Mouse (Mus musculus) T-helper 17 cell (primary cell): ENCODE data around the gene Tssk2.

Source experiments
- in situ Hi-C, 2 experiments: fragments of 300-600 bp; cut with MboI, MseI; formaldehyde crosslinking; loops; 1 replicate in 1 of 2; 2 replicates in 1 of 2; pipeline ENCODE4 v1.15.1; 2025; ENCODE audit warnings: high pct_unique_total_duplicates in 2 of 2

The Tssk2 gene

DNA sequence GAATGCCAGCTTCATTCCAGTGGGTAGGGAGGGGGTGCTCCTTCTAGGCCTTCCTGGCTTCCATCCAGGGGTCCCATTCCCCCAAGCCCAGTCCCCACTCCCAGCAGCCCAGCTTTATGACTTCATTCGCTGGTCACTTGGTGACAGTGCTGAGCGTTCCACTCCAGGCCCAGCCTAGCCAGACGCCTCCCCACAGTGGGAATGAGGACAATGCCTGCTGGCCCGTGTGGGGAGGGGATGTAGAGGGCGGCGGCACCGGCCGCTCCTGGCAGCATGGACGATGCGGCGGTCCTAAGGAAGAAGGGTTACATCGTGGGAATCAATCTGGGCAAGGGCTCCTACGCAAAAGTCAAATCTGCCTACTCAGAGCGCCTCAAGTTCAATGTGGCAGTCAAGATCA is at the start of gene Tssk2, which contains the start of gene Dgcr2:
Gene Tssk2 (plus strand): TSS at position 176 of the 400 bp plus-strand sequence.
Gene Dgcr2 (minus strand): TSS at position 101 of the 400 bp plus-strand sequence.
- in situ Hi-C loops: no loop called here

DNA sequence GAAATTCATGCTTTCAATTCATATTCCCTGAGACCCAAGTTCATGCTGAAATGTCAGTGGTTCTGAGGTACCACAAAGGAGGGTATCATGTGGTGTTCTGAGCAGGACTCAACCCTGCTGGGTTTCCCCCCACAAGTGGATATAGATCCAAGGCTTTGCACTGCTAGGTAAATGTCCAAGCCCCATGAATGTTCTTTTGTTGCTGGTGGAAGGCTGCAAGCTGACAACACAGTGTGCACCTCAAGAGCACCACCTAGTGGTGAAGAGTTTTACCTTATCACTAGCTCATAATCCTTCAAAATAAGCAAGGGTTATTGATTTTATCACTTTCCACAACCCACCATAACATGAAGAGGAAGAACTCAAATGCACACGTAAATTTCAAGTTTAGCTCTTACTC is 49.5 kb upstream of the Tssk2 start:
- in situ Hi-C loops: no loop called here

- in situ Hi-C loops: no loop called here
These were observed 49.0 kb upstream of the Tssk2 start for GRCm38 (mm10) chr16:17849486-17849885.

DNA sequence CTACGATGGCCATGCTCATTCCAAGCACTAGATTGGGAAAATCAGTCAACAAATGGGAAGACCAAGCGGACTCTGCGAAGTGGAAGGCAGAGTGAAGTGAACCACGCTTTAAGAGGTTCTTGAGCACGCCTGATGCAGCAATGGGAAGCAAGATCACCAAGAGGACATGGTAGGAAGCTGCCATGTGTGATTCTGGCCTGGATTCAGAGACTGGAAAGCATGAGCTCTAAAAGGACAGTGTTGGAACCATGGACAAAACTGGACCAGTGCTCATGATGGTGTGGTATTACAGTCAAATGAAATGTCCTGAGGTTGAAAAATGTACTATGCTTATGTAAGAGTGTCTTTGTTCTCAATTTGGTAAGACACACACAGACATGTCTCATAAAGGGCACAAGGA is 47.1 kb upstream of the Tssk2 start:
- in situ Hi-C loops: no loop called here

DNA sequence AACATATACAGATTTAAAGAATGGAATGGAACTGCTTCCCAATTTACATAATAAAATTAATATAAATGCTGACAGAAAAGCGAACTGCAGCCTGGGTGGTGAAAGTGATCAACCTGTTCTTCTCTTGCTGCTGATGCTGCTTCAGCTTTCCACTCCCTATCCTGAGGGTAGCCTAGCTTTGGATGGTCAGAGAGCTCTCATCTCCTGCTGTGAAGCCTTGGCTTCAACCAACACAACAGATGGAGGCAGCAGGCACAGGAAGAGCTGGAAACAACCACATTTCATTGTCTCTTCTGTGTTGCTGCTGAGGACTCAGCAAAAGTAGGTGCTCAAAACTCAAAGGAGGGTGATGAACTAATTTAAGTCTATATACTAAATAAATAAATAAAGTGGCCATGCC is 46.6 kb upstream of the Tssk2 start:
- in situ Hi-C loops: no loop called here

GRCm38 (mm10) chr16:17853263-17853662 is 45.2 kb upstream of the Tssk2 start:
- in situ Hi-C loops: no loop called here

- in situ Hi-C loops: no loop called here
These were observed 41.3 kb upstream of the Tssk2 start for GRCm38 (mm10) chr16:17857157-17857556.

- in situ Hi-C loops: no loop called here
These were observed 39.8 kb upstream of the Tssk2 start for GRCm38 (mm10) chr16:17858592-17858991.

GRCm38 (mm10) chr16:17865293-17865692 is 33.1 kb upstream of the Tssk2 start:
- in situ Hi-C loops: no loop called here

DNA sequence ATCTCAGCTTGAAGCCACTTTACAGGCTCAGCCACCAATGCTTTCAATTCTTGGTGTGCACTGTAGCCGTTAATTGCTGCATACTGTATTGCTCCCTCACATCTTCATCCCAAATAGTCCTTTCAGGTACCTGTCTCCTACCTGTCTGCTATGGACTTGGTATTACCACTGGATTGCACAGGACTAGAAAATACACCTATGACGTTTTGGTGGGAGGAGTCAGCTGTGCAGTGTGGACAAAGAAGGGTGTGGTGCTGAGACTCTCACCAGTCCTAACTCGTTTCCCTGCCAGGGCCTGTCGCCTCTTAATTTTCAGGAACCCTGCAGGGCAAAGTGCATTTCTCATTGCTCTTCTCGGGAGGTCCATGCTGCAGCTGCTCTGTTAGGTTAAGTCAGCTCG is 32.7 kb upstream of the Tssk2 start:
- in situ Hi-C loops: no loop called here

- in situ Hi-C loops: no loop called here
These were observed 27.2 kb upstream of the Tssk2 start for GRCm38 (mm10) chr16:17871248-17871647.

DNA sequence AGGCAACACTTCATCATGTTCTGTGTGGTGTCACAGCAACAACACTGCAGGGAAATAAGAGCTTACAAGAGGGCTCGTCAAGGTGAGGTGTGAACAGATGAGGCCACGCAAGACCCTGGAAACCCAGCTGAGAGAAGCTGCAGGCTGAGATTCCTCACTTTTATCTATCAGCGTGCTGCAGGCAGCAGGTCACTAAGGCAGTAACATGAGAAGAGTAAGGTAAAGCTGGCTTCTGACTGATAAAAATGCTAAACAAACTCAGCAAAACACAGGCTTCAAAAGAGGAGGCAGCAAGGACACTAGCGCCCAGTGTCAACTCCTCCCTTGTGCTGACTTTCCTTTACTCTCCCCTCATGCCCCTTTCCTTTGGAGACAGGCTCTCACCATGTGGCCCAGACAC is 25.4 kb upstream of the Tssk2 start:
- in situ Hi-C loops: no loop called here

DNA sequence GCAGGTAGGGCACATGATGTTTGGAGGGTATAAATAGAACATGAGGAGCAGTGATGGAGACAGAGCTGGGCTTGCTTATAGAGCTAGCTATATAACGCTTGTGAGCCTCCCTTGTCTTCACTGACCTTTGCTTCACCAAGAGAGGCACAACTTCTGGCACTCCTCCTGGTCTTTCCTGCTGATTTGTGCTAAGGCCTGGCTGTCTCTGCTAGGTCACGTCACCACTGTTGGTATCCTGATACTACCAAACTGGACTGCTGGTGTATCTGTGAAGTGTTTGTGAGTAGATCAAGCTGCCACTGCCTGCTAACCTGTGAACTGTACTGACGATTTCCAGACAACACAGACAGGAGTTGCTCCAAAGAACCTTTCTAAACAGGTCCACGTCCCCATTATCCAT is 23.3 kb upstream of the Tssk2 start:
- in situ Hi-C loops: no loop called here

DNA sequence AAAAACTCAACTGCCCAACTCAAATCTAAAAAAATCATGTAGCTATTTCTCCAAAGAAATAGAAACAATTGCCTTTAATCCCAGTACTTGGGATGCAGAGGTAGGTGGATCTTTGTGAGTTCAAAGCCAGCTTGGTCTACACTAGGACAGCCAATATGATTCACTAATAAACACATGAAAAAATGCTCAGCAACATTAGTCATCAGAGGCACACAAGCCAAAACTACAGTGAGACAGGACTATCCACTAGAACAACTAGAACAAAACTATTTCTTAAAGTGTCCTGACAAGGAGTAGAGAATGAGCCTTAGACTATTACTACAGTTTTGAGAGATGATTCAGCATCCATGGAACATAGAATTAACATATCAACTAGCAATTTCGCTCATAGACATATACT is 22.3 kb upstream of the Tssk2 start:
- in situ Hi-C loops: no loop called here

DNA sequence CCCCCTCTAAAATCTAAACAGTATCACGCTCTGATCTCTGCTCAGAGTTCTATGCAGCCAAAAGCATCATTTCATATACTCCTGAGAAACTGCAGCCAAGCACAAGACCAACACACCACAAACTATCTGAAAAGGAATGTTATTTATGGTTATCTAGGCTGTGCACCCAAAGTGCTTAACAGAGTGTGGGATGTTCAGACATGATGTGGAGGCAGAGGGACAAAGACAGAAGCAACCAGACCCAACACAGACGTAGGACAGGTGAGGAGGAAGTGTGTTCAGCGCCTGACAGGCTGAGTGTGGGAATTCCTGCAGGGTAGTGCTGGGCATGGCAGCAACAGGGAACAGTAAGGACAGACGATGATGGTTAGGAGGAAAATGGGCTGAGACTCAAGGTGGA is 18.9 kb upstream of the Tssk2 start:
- in situ Hi-C loops: no loop called here

DNA sequence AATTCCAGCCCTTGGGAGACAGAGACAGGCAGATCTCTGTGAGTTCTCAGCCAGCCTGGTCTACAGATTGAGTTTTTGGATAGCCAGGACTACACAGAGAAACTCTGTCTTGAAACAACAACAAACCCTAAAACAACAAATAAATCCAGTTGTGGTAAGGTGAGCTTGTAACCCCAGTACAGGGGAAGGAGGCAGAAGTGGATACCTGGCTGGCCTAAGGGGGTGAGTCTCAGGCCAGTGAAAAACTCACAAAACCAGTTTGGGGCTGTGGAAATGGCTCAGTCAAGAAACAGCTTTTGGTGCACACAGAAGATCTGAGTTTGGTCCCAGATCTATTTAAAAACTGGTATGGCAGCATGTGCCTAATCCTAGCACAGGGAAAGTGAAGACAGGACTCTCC is 16.2 kb upstream of the Tssk2 start:
- in situ Hi-C loops: no loop called here

- in situ Hi-C loops: no loop called here
These were observed 14.3 kb upstream of the Tssk2 start for GRCm38 (mm10) chr16:17884116-17884515.

DNA sequence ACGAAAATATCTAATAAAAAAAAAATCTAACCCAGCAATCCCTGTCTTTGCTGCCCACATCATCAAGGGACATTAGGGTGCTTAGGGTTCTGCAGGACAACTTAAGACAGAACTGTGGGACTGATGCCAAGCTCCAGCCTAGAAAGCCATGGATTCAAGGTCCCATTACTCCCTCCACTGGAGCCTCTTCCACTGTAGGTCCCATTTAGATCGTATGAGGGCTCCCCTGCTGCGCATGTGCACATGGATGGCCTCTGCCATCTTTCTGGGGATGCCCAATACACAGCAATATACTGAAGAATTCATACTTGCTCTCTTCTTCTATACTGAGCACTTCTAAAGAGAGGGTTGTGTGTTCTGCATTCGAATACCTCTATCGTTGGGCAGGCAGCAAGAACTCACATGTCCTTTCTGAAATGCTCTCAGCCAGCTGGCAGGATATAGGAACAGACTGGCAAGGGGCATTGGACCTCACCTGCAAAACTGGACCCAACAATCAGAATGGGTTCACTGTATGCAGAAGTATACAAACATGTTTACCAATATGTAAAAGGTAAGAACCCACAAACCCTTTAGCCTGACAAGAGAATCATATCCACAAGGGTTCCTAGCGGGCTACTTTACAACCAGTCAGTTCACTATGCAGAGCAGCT is 8.6 kb upstream of the Tssk2 start:
- in situ Hi-C loops: no loop called here

DNA sequence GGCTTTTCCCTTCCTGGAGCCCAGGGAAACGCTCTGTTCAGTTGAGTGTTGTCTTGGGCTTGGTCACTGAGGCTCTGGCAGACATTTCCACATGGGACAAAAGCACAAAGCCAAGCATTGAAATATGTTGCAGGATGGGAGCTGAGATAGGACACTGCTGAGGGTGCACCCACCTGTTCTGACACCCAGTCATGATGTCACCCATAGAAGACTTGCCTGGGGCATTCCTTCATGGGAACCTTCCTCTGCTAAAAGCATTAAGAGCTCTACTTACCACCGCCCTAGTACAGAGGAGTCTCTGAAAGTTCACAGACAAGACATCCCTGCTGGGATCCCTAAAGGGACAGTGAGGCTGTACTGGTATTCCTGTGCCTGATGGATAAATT is 8.1 kb upstream of the Tssk2 start:
- in situ Hi-C loops: no loop called here

GRCm38 (mm10) chr16:17890917-17891566 is 7.4 kb upstream of the Tssk2 start:
- in situ Hi-C loops: no loop called here

GRCm38 (mm10) chr16:17891567-17891959 is 6.9 kb upstream of the Tssk2 start, which contains the start of gene Gm20518:
Gm20518 (minus strand) TSS chr16:17891671.
- in situ Hi-C loops: no loop called here

GRCm38 (mm10) chr16:17892606-17893005 is 5.8 kb upstream of the Tssk2 start:
- in situ Hi-C loops: no loop called here

- in situ Hi-C loops: no loop called here
These were observed 4.5 kb upstream of the Tssk2 start, which contains the start of gene Tssk1 for GRCm38 (mm10) chr16:17893923-17894322. Tssk1 (plus strand) TSS chr16:17894223.
